Mouse (Mus musculus) heart, embryonic 16.5 days (tissue): ENCODE results near the gene Dnajc25. TPM values are rescaled to one million over a fixed set of nuclear protein-coding genes. Genes with fewer than 3 reads are reported as not detected.

Source experiments
- ATAC-seq: fragments of 200-750 bp; cut with Nextera tagmentation; replicated peaks from 2 replicates; pipeline ENCODE4 v1.8.0; 2017; ENCODE audit warnings: moderate number of reproducible peaks; ENCODE audit not compliant: insufficient read depth, low FRiP score; ENCODE audit errors: extremely low read depth
- H3K27ac ChIP-seq: fragments of 300-500 bp; sonication (generic); 2 replicates; pipeline ENCODE4 v1.5.1; 2014; ENCODE audit warnings: mild to moderate bottlenecking, low read length, control low read depth, moderate library complexity
- H3K27me3 ChIP-seq: fragments of 300-500 bp; sonication (generic); 2 replicates; pipeline ENCODE4 v1.6.1; 2014; ENCODE audit warnings: low read length, mixed read lengths; ENCODE audit not compliant: control insufficient read depth, insufficient read depth
- H3K36me3 ChIP-seq: fragments of 300-500 bp; sonication (generic); 2 replicates; pipeline ENCODE4 v1.6.1; 2014; ENCODE audit not compliant: control insufficient read depth, insufficient read depth
- H3K4me1 ChIP-seq: fragments of 300-500 bp; sonication (generic); 2 replicates; pipeline ENCODE4 v1.6.1; 2014; ENCODE audit warnings: low read length, mixed read lengths; ENCODE audit not compliant: control insufficient read depth, insufficient read depth
- H3K4me2 ChIP-seq: fragments of 300-500 bp; sonication (generic); 2 replicates; pipeline ENCODE4 v1.6.1; 2014; ENCODE audit warnings: low read depth, mild to moderate bottlenecking, control low read depth, low read length
- H3K4me3 ChIP-seq: fragments of 300-500 bp; sonication (generic); 2 replicates; pipeline ENCODE4 v1.5.1; 2014; ENCODE audit warnings: mild to moderate bottlenecking, control low read depth, low read length
- H3K9ac ChIP-seq: fragments of 300-500 bp; sonication (generic); 2 replicates; pipeline ENCODE4 v1.6.1; 2014; ENCODE audit warnings: low read length, control low read depth
- H3K9me3 ChIP-seq: fragments of 300-500 bp; sonication (generic); replicated peaks from 2 replicates; pipeline ENCODE4 v1.6.1; 2016; ENCODE audit warnings: low read length; ENCODE audit not compliant: control insufficient read depth
- WGBS: fragments of 180-500 bp; shearing (Covaris S2); extraction: QIAGEN DNeasy Blood & Tissue Kit; methylation state at CpG from one replicate; pipeline ENCODE4 v1.1.7; 2014; 5-methylcytosine and 5-hydroxymethylcytosine counted together
- polyA plus RNA-seq: library from polyadenylated mRNA; unstranded; fragments of >200 nt; fragmentation: Nextera tagmentation; extraction: Ambion mirVana; gene quantifications from 2 replicates; pipeline ENCODE4 v1.2.1, GENCODE M21; 2015

Dnajc25 gene
- polyA plus RNA-seq, result 7.9 and 9.6 TPM in 2 replicates

- Histone ChIP-seq H3K4me3 (no peak within 1 kb of the TSS), H3K4me2 (no peak within 1 kb of the TSS), H3K9me3 (no peaks in the 10 kb centered on the region), H3K27me3 (no peaks in the 10 kb centered on the region; the same call in 1 of the 2 replicates), H3K36me3 (no peaks in the 10 kb centered on the region), H3K27ac (no peak within 1 kb of the TSS), H3K9ac (no peak within 1 kb of the TSS), H3K4me1 (peaks cover 4% of the 10 kb centered on the region; the same call in 1 of the 2 replicates)
- 79% methylated on average over 4 of the region's 4 CpGs for WGBS
- no peak for ATAC-seq
These were observed at the start of gene Dnajc25 for GRCm38 (mm10) chr4:58994762-58995161. Dnajc25 (plus strand) TSS chr4:58995062.

- Histone ChIP-seq H3K36me3 (no peaks in the 10 kb centered on the region), H3K4me1 (peaks cover 5% of the 10 kb centered on the region), H3K9me3 (no peaks in the 10 kb centered on the region), H3K27ac (no peak overlapping the region), H3K4me3 (no peak overlapping the region), H3K9ac (no peak overlapping the region), H3K27me3 (peaks cover 17% of the 10 kb centered on the region), H3K4me2 (no peak overlapping the region)
- 72% methylated on average over 4 of the region's 4 CpGs for WGBS
- ATAC-seq, result no peak
These were observed 46.5 kb upstream of the Dnajc25 start for GRCm38 (mm10) chr4:58948391-58948790.

DNA sequence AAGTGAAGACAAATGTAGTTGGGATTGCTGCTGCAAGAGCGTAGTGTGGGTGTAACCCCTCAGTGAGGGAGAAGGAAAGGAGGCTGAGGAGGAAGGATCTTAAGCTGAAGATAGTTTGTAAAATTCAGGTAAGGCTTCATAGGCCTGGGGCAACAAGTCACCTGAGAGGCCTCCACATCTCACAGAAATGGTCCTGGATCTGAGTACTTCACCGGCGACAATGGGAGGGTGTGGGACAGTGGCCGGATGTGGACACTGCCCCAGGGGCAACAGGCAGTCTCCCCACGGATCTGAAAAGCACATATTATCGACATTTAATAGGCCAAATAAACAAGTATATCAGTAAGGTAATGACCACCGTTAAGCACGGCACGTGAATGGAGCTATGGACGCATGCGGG is 42.2 kb upstream of the Dnajc25 start:
- no peaks in the 10 kb centered on the region for H3K27me3 ChIP-seq
- no peak overlapping the region for H3K9ac ChIP-seq
- ATAC-seq, result no peak
- H3K9me3 ChIP-seq, result peaks cover 4% of the 10 kb centered on the region; the same call in 1 of the 2 replicates
- H3K4me1 ChIP-seq, result no peaks in the 10 kb centered on the region
- no peak overlapping the region for H3K27ac ChIP-seq
- no peaks in the 10 kb centered on the region for H3K36me3 ChIP-seq
- no peak overlapping the region for H3K4me3 ChIP-seq
- 89% methylated on average over 11 of the region's 11 CpGs for WGBS
- H3K4me2 ChIP-seq, result no peak overlapping the region

GRCm38 (mm10) chr4:58961719-58962118 is 33.1 kb upstream of the Dnajc25 start:
- Histone ChIP-seq H3K9ac (no peak overlapping the region), H3K4me1 (no peaks in the 10 kb centered on the region), H3K9me3 (peaks cover 4% of the 10 kb centered on the region; the same call in 1 of the 2 replicates), H3K27me3 (no peaks in the 10 kb centered on the region), H3K27ac (no peak overlapping the region), H3K4me2 (no peak overlapping the region), H3K4me3 (no peak overlapping the region), H3K36me3 (no peaks in the 10 kb centered on the region)
- WGBS, result 80% methylated on average over 15 of the region's 15 CpGs
- ATAC-seq, result no peak

DNA sequence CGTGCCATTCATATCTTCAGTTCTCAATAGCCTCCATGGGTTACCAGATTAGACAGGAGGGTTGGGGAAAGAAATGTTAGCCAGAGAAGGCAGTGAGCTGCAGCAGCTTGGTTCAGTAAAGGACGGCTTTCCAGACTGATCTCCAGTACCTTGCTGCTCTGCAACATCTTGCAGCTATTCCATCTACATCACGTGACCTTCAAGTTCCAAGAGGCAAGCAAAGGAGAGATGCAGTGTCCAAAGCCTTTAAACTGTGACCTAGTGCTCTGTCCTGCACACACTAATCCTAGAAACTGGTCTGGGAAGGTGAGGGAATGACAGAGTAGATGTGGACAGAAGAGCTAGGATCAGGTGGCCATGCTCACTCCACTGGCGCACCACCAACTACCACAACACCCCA is 31.6 kb upstream of the Dnajc25 start:
- no peak overlapping the region for H3K4me2 ChIP-seq
- no peak overlapping the region for H3K4me3 ChIP-seq
- H3K9me3 ChIP-seq, result no peaks in the 10 kb centered on the region
- no peaks in the 10 kb centered on the region for H3K27me3 ChIP-seq
- H3K36me3 ChIP-seq, result no peaks in the 10 kb centered on the region
- ATAC-seq, result no peak
- no peak overlapping the region for H3K9ac ChIP-seq
- no peaks in the 10 kb centered on the region for H3K4me1 ChIP-seq
- no peak overlapping the region for H3K27ac ChIP-seq
- 84% methylated on average over 4 of the region's 4 CpGs for WGBS

- H3K27ac ChIP-seq, result no peak overlapping the region
- no peaks in the 10 kb centered on the region for H3K27me3 ChIP-seq
- no peak overlapping the region for H3K9ac ChIP-seq
- WGBS, result 72% methylated on average over 1 of the region's 1 CpGs
- ATAC-seq, result no peak
- no peak overlapping the region for H3K4me3 ChIP-seq
- H3K4me1 ChIP-seq, result no peaks in the 10 kb centered on the region
- no peak overlapping the region for H3K4me2 ChIP-seq
- no peaks in the 10 kb centered on the region for H3K36me3 ChIP-seq
- no peaks in the 10 kb centered on the region for H3K9me3 ChIP-seq
These were observed 29.7 kb upstream of the Dnajc25 start for GRCm38 (mm10) chr4:58965136-58965535.

- no peak overlapping the region for H3K4me2 ChIP-seq
- H3K4me3 ChIP-seq, result no peak overlapping the region
- H3K27ac ChIP-seq, result no peak overlapping the region
- WGBS, result 82% methylated on average over 4 of the region's 4 CpGs
- no peaks in the 10 kb centered on the region for H3K27me3 ChIP-seq
- H3K36me3 ChIP-seq, result no peaks in the 10 kb centered on the region; the same call in 1 of the 2 replicates
- H3K9ac ChIP-seq, result no peak overlapping the region
- no peaks in the 10 kb centered on the region for H3K4me1 ChIP-seq
- no peak for ATAC-seq
- 0 out of 2 replicates have a peak, but pooled peaks cover 2% of the 10 kb centered on the region for H3K9me3 ChIP-seq
These were observed 24.2 kb upstream of the Dnajc25 start for GRCm38 (mm10) chr4:58970678-58971077.

DNA sequence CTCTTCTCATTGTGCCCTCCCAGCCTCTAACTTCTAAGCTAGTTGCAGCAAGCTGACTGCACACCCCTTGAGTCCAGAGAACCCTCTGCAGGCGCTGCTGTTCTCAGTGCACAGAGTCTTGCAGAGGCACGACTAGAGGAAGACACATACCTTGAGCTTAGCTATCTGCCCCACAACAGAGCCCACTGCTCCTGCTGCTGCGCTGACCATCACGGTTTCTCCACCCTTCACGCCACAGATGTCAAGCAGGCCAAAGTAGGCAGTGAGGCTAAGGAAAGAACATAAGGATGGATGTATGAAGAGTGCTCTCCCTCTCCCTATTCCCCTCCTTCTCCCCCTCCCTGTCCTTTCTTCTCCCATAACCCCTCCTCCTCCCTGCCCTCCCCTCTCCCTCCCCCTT is 19.2 kb upstream of the Dnajc25 start:
- H3K4me1 ChIP-seq, result no peaks in the 10 kb centered on the region
- no peak overlapping the region for H3K4me3 ChIP-seq
- ATAC-seq, result no peak
- H3K9me3 ChIP-seq, result 0 out of 2 replicates have a peak, but pooled peaks cover 2% of the 10 kb centered on the region
- no peaks in the 10 kb centered on the region for H3K27me3 ChIP-seq
- no peak overlapping the region for H3K4me2 ChIP-seq
- WGBS, result 83% methylated on average over 5 of the region's 5 CpGs
- H3K36me3 ChIP-seq, result peaks cover 2% of the 10 kb centered on the region; the same call in 1 of the 2 replicates
- H3K27ac ChIP-seq, result no peak overlapping the region
- no peak overlapping the region for H3K9ac ChIP-seq

- Histone ChIP-seq H3K36me3 (peaks cover 2% of the 10 kb centered on the region; the same call in 1 of the 2 replicates), H3K4me3 (no peak overlapping the region), H3K27me3 (no peaks in the 10 kb centered on the region), H3K9me3 (no peaks in the 10 kb centered on the region), H3K4me1 (peaks cover 3% of the 10 kb centered on the region), H3K9ac (no peak overlapping the region), H3K4me2 (no peak overlapping the region), H3K27ac (no peak overlapping the region)
- 82% methylated on average over 6 of the region's 6 CpGs for WGBS
- no peak for ATAC-seq
These were observed 13.4 kb upstream of the Dnajc25 start for GRCm38 (mm10) chr4:58981421-58981820.
